Mouse (Mus musculus) embryo, embryonic 11 days (tissue): Measurements from ENCODE around the gene Sh3kbp1.
A peak's percentile ranks its signal among the peaks of the same experiment; 100 is the strongest.

Experiments
- DNase-seq: peaks from one replicate; pipeline ENCODE4 v3.0.0-alpha.2; 2015

The Sh3kbp1 gene

DNA sequence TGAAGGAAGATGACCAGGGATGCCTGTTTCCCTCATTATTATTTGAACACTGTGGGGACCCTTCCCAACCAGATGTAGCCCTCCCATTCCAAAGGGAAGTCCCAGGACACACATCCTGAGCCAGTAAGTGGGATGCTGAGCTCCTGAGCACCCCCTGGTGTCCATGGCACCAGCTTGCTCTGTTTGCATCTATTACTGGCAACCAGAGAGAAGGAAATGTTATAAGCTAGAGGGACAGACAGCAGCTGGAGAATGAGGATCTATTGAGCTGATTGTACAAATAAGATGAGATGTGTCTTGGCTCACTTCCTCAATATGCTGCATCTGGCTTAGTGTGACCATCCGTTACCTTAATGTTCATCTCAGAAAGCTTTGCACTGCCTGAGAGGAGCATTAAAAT, 124.8 kb downstream of the Sh3kbp1 start:
- DNase-seq, result peak; percentile 42

DNA sequence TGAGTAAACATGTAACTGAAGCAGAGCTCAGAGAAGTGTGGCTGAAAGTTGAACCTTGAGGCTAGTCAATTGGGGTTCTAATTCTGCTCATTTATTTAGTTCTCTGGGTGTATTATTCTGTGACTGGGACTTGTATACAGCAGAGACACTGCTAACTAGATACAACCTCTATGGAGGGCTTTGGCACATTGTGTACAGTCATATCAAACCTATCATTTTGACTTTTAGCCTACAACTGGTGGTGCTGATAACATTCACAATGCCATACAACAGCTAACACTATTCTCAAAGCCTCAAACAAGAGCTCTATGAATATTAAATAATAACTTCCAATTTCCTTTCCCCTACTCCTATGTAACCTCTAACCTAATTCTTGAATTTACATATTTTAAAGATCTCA, 129.2 kb downstream of the Sh3kbp1 start:
- DNase-seq, result no peak

DNA sequence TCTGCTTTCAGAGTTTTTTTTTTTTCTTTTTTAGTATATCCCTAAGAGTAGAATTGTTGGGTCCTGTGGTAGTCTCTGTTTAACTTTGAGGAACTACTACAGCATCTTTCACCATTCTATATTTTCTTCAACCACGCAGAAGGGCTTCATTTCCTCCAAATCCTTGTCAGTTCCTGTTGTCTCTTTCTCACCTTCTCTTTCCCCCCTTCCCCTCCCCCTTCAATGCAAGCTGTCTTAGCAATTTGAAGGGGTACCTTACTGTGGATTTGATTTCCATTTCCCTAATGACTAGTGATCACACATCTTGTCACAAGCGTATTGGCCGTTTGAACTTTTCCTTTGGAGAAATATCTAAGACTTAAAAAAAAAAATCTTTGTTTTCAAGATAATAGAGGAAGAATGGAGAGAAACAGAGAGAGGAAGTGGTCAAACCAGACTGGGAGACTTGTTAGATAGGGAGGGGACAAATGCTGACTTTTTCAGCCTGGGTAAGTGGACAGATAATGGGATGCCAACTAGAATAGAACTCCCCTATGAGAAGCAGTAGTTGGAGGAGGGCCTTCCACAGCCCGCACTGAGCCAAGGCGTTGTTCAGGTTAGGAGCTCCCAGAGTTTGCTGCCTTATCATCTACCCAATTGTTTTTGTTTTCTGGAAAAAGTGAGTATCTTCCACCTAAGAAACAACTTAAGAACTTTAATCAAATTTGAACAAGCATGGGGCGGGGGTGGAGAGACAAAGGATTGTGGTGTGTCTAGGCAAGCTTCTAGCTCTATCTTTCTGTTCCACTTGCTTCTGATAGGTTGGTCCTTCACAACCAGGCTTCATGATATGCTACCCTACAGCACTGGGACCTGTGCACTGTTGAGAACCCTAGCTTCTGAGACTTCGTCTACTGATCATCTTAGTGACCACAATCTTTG, 130.1 kb downstream of the Sh3kbp1 start:
- no peak for DNase-seq

DNA sequence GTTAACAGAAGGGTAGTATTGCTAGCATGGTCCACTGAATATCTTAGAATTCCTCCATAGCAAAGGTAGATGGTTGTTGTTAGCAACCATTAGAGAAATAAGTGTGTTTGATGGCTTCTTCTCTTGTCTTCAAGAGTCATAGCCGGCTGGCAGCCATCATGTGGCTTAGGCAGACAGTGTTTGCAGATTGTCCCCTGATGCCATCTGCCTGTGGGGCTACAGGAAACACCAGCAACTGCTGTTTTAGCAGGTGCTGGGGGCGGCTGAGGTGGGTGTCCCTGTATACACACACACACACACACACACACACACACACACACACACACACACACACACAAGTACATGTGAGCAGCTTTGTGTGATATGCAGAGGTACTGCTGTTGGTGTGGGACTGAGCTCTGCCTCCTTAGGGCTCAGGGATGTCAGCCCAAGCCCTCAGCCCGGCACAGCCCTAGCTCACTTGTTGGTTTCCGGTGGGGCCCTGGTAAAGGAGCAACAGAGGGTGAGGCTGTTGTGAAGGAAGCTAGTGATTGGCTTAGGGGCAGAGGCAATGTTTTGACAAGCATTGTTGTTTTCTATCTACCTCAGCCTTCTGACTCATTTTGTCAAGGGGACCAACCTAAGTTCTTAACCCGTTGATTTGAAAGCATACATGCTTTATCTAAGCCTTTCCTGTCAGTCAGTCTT, 130.9 kb downstream of the Sh3kbp1 start:
- no peak for DNase-seq

DNA sequence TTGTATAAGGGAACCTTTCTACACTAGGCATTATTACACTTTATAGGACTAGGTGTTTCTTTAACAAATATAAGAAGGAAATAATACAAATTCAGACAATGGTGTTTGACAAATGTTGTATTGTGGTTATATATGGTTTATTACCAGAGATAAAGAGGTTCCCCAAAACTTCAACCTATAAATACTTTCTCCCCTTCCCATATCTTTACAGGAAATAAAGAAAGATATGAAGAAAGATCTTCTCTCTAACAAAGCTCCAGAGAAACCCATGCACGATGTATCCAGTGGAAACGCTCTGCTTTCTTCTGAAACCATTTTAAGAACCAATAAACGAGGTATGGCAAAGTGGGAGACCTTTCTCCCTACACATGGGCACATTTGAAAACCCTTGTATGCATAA, 136.7 kb downstream of the Sh3kbp1 start:
- DNase-seq, result no peak

DNA sequence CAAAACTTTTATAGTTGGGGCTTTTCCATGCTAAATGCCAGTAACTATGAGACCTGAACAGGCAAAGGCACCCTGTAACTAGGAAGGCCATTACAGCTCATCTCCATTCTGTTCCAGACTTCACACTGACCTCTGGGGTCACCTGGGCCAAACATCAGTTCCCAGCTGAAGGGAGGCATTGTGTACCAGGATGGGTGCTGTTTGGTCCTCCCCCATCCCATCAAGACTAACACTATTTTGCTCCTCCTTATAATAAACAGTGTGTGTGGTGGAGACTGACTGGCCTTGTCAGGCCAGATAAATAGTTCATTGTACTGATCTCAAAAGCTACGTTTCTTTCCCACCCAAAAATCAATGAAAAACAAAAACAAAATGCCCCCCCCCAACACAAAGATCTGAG, 138.8 kb downstream of the Sh3kbp1 start:
- DNase-seq, result peak; percentile 18

DNA sequence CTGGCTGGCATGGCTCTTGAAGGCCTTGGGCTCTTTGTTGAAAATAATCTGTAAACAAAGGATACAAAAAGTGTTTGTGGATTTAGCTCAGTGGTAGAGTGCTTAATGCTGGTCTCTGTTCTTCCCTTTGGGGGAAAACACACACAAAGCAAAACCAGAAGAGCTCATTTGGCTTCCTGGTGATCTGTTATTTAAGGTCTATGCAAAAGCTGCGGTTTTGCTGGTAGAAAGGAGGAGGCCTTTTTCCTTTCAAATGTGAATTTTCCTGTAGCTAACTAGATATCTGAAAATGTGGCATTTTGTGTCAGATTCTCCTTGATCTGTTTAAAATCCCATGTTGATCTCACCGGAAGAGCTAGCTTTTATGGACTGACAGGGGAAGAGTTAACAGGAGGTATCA, 141.9 kb downstream of the Sh3kbp1 start:
- no peak for DNase-seq

DNA sequence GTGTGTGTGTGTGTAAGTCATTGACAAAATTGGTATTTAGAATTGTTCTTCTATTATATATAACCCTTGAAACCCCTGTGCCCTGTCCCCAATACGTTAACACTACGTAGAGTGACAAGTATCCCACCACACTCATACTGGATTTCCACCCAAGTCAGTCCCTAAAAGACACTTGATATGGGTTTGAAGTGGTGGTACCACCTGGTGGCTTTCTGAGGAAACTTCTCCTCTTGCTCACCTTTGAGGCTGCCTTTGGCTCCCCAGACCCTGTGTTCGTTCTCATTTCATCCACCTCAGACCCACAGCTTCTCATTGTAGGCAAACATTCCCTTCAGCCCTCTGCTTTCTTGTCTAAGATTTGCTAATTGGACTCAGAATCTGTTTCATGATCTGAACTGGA, 142.7 kb downstream of the Sh3kbp1 start:
- no peak for DNase-seq

DNA sequence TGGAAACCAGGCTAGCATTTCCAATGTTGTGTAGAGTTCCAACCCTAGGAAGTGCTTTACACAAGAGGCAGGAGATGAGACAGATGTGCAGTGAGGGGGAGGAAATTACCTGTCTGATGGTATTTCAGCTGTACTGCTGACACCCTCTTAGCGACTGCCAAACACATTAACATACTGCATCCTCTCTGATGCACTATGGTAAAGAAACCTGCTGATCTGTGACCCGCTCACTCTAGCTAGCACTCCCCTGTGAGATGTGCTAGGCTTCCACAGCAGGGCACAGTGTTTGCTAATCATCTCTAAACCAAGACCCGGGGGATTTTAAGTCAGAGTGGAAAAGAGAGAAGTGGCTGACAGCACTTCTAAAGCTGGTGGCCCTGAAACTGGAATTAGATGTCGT, 145.1 kb downstream of the Sh3kbp1 start:
- DNase-seq, result no peak

DNA sequence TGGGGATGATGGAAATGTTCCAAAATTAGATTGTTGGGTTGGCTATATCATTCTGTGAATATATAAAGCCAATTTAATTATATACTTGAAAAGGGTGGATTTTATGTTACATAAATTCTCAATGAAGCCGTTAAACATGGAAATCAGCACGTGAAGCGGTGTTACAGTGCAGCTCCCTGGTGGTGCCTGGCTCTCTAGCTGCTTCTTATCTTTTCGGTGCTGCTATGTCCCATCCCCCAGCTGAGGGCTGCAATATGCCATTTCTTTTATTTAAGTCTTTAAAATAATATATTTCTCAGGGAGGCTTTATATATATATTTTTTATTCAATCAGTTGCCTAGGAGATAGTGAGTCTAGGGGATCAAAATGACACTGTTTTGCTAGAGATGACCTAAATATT, 148.0 kb downstream of the Sh3kbp1 start:
- no peak for DNase-seq

DNA sequence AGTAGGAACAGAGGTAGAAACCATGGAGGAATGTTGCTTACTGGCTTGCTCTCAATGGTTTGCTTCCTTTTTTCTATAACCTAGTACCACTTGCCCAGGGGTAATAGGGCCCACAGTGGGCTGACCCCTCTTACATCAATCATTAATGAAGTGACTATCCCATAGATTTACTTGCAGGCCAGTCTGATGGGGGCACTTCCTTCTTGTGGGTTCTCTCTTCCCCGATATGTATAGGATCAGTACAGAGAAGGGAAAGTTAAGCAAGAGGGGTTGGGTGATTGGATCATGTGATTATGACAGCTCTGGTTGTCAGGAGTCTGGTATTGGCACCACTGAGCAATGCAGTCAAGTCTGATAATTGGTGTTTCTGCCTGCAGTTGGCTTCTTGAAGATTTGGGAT, 151.7 kb downstream of the Sh3kbp1 start:
- DNase-seq, result no peak

DNA sequence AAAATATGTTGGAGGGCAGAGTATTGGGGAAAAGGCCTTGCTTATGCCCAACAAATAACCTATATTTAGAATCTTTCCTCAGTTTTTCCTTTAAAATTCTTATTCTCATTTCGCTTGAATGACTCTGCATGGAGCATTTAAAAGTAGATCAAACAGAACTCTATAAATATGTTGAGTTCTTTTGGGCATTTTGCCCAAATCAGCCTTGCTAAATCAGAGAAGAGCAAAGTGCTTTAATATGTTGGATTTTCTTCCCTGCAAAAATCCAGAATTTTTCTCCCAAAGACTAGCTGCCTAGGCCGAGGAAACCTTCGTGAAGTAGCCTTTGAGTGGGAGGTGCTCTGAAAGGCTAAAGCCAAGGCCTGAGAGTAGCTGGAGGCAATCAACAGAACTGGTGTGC, 163.4 kb downstream of the Sh3kbp1 start:
- no peak for DNase-seq

DNA sequence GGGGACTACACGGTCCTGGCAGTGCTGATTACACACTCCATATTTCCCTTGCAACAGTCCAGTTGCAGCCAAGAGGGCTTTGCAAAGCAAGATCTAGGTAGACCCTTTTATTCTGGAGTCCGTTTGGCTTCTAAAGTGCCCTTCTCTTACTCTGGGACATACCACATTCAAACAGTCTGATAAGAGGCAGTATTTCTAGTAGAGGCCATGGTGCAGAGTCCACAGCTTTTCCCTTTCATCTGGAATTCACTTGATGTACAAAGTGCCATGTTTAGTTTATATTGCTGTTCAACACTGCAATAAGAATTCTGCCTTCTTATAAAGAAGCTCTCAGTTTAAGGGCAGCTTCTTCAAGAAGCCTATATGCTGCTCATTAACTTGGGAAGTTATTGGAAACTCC, 168.5 kb downstream of the Sh3kbp1 start:
- DNase-seq, result no peak

DNA sequence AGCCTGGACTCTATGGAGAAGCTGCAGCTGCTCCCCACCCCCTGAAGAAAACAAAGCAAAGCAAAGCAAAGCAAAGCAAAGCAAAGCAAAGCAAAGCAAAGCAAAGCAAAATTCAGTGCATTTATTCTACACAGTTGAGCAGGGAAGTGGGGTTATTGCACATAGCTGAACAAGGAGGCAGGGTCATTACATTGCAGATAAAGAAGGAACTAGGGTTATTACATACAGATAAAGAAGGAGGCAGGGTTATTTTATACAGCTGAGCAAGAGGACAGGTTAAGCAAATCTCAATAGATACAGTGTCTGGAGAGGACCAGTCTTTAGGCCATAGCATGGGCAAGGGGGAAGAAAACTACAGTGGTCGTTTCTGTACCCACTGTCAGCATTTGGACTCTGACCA, 177.3 kb downstream of the Sh3kbp1 start:
- DNase-seq, result no peak

DNA sequence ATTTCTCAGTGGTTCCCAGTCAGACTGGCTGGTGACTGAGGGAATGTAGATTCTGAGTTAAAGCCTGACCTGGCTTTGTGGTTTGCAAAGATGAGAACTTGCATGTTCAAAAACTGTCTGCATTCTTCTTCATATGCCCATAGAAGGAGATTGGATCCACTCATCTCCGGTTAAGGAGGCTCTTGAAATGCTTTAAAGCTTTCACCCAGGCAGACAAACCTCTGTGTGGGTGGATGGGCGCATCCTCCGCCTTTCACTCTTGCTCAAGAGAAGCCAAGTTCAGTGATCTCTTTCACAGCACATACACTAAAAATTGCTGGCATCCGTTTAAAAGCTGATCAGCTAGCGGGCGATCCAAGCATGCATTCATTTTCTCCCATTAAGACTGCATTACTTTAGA, 182.4 kb downstream of the Sh3kbp1 start:
- no peak for DNase-seq

DNA sequence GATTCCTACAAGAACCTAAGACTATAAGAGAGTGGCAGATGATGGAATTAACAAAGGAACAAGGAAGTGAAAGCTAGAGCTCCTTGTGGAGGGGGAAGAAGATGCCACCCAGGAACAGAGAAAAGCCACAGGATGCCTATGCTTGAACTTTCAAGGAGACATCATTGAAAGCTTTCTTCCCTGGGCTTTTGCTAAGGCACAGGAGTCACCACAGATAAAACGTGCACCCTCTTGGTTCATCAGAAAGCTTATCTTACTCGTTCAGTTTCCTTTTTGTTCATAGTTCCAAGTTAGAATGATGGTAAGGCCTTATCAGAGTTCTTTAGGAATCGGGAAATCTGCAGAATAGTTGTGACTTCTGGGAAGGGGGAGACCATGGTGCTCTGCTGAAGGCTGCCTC, 183.4 kb downstream of the Sh3kbp1 start:
- no peak for DNase-seq

DNA sequence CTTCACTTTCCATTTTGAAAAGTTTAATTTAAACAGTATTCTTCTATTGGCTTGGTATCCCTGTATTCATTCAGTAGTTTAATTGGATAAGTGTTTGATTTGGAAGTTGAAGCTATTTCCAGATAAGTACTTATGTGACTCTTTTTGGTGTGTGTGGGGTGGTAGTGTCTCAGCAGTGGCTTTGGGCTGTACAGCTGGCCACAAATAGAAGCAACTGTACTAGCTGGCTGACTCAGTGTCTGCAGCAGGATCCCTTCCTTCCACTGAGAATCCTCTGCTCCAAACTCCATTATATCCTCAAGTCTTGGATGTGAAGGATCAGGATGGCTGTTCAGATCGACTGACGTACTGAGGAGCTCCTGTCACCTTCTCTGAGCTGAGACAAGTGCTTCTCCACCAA, 190.4 kb downstream of the Sh3kbp1 start:
- DNase-seq, result no peak

DNA sequence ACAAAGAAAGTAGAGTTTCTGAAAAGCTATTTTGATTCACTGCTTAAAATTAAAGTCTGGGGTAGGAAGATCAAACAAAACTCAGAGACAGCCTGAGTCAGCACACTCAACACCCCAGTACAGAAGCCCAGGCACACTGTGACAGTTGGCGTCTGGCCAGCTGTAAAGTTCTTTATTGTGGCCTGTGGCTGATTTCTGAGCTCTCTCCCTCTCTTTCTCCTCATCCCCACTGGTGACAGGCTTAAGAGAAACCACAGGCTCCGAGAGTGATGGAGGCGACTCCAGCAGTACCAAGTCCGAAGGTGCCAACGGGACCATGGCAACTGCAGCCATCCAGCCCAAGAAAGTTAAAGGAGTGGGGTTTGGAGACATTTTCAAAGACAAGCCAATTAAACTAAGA, 201.1 kb downstream of the Sh3kbp1 start:
- no peak for DNase-seq

DNA sequence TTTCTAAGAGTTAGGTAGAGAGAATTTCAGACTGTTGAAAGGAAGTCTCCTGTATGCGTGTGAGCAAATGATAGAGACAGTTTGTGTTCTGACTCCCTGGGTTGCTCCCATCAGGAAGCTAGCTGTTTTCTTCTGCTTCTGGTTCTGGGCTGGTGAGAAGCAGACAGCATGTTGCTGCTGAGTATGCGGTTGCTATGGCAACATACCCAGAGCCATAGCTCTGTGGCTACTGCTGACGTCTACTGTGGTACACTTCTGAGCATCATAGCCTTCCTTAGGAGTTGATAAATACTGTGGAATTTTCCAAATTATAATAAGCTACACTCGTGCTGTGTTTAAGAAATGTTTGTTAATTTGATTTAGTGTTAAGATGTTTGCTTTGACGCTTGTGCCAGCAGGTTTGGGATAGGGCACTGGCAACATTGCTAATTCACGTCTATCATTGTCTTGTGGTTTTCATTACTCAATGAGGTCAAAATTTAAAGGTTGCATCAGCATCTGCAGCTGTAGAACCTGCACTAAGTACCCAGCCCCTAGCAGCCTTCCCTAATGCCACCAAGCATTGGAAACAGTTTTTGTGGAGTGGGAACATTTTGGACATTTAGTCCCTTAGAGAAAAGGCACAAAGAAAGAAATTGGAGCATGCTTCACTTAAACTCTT, 202.2 kb downstream of the Sh3kbp1 start:
- peak; percentile 41 for DNase-seq

DNA sequence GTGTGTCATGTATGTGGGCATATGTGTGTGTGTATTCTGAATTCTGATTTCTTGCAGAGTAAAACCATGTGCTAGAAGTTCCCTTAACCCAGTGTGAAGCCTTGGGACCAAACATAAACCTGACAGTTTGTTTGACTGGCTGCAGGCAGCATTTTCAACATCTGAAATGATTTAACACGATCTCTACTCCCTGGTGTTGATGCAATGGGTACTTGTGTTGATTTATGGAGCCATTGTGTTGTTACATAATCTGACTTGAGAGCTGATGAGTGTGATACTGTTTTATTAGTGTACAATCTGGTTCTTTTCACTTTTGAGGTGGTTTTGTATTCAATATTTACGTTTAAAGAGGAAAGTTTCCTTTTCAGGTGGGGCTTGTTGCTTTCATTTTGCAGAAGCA, 204.1 kb downstream of the Sh3kbp1 start:
- no peak for DNase-seq

DNA sequence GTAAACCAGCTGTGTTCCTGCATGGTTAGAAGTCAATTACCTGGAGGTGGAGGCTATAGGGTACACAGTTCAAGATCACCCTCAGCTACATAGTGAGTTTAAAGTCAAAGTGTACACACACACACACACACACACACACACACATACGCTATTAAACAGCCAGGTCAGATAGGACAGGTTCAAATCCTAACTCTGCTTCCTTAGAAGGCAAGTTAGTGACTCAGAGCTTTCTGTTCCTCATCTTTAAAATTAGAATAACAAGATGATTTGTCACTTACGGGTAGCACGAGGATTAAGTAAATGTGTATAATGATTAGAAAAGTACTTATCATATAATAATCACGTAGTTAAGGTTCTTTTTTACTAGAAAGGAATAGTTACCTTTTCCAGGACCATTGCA, 208.2 kb downstream of the Sh3kbp1 start:
- DNase-seq, result no peak

DNA sequence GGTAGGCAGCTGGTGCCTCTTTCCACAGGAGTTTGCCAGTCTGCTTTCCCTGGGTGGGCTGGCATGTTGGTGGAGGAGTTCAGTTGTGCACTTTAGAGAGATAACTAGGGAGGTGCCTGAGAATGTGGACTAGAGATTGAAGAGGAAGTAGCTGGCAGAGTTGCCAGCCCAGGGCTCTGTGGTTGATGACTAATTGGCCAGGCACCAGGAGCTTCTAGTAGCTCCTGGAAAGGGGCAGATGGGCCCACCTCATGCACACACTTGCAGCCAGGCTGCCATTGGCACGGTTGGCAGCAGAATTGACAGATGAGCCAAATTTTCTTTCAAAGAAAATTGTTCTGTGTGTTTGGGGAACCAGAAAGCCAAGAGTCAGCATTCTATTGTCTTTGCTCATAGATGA, 210.3 kb downstream of the Sh3kbp1 start:
- DNase-seq, result no peak

DNA sequence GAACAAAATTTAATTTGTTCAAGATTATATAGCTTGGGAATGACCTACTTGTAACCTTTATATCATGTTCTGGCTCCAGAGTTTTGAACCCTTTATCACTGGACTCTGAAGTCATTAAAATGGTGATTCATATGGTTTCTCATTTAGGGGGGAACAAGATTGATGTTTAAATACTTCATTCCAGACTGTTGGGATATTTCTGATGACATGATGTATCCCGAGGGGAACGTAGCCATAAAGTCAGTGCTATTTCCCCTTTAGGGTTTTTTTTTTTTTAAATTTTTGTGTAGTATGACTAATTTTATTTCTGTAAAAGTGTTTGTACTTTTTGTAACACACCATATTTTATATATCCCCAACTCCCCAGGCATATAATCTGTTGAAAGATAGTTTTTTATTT, 212.7 kb downstream of the Sh3kbp1 start:
- DNase-seq, result no peak

DNA sequence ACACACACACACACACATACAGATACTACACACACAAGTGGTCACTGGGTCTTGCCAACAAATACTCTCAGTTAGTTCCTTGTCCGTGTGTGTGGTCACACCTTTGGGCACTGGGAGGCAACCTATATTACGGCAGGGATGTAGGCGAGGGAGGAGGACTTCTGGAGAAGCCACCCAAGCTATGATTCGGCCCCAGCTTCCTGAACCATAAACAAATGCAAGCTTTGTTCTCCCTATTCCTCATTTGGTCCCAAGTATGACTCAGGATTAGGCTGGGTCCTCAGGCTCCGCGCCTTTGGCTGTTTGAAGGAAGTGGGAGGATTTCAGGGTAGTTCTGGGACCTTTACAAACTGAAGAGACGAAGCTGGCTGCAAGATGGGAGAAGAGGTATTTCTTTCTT, 213.2 kb downstream of the Sh3kbp1 start:
- DNase-seq, result no peak
